Mouse (Mus musculus) myocyte (in vitro differentiated cells): ENCODE data around the gene Tbcc. TPM values are rescaled to one million over a fixed set of nuclear protein-coding genes. Genes with fewer than 3 reads are reported as not detected.

Source experiments
- H3K27me3 ChIP-seq: one replicate; pipeline ENCODE4 v1.6.1; 2011; ENCODE audit not compliant: control insufficient read depth, insufficient read depth, insufficient read length
- H3K36me3 ChIP-seq: one replicate; pipeline ENCODE4 v1.6.1; 2011; ENCODE audit not compliant: control insufficient read depth, insufficient read depth
- H3K4me2 ChIP-seq: one replicate; pipeline ENCODE4 v1.6.1; 2011; ENCODE audit warnings: low read depth, control low read depth
- H3K4me3 ChIP-seq: one replicate; pipeline ENCODE4 v1.5.1; 2011; ENCODE audit warnings: mild to moderate bottlenecking, control low read depth, moderate library complexity
- H3K79me2 ChIP-seq: one replicate; pipeline ENCODE4 v1.6.1; 2011; ENCODE audit not compliant: control insufficient read depth, insufficient read depth
- H3ac ChIP-seq: one replicate; pipeline ENCODE4 v1.6.1; 2011; ENCODE audit not compliant: control insufficient read depth, insufficient read length
- CEBPB ChIP-seq: IDR thresholded peaks from 2 replicates; pipeline ENCODE4 v1.6.1; 2011; ENCODE audit warnings: mild to moderate bottlenecking, moderate library complexity; ENCODE audit not compliant: poor library complexity, insufficient read depth, severe bottlenecking
- E2F4 ChIP-seq: IDR thresholded peaks from one replicate; pipeline ENCODE4 v1.6.1; 2011; ENCODE audit warnings: mild to moderate bottlenecking, control low read depth, moderate library complexity; ENCODE audit not compliant: insufficient read depth
- MAX ChIP-seq: IDR thresholded peaks from one replicate; pipeline ENCODE4 v1.6.1; 2011; ENCODE audit warnings: low read depth, mild to moderate bottlenecking, control low read depth
- MYOD1 ChIP-seq, 3 experiments: IDR thresholded peaks; one replicate each; pipeline ENCODE4 v1.6.1; 2011; ENCODE audit warnings: control low read depth in 2 of 3, low read depth in 2 of 3, mild to moderate bottlenecking in 2 of 3, moderate library complexity in 1 of 3; ENCODE audit not compliant: insufficient read length in 2 of 3, control insufficient read depth in 1 of 3
- MYOG ChIP-seq, 3 experiments: IDR thresholded peaks; one replicate each; pipeline ENCODE4 v1.6.1; 2011; ENCODE audit warnings: control low read depth in 2 of 3, low read depth in 2 of 3, mild to moderate bottlenecking in 2 of 3; ENCODE audit not compliant: insufficient read length in 2 of 3, control insufficient read depth in 1 of 3, insufficient read depth in 1 of 3
- POLR2A ChIP-seq: IDR thresholded peaks from one replicate; pipeline ENCODE4 v1.6.1; 2011; ENCODE audit warnings: low read depth, mild to moderate bottlenecking, control low read depth, moderate library complexity; ENCODE audit not compliant: insufficient read length
- POLR2AphosphoS2 ChIP-seq: IDR thresholded peaks from one replicate; pipeline ENCODE4 v1.6.1; 2011; ENCODE audit warnings: low read depth, control low read depth; ENCODE audit not compliant: insufficient read length
- REST ChIP-seq: IDR thresholded peaks from one replicate; pipeline ENCODE4 v1.6.1; 2011; ENCODE audit warnings: mild to moderate bottlenecking, control low read depth, moderate library complexity; ENCODE audit not compliant: insufficient read depth, insufficient read length
- SRF ChIP-seq: IDR thresholded peaks from one replicate; pipeline ENCODE4 v1.6.1; 2011; ENCODE audit warnings: low read depth; ENCODE audit not compliant: control insufficient read depth, insufficient read length
- TCF12 ChIP-seq: IDR thresholded peaks from one replicate; pipeline ENCODE4 v1.6.1; 2011; ENCODE audit warnings: mild to moderate bottlenecking, control low read depth; ENCODE audit not compliant: poor library complexity, insufficient read depth, severe bottlenecking
- TCF3 ChIP-seq: IDR thresholded peaks from one replicate; pipeline ENCODE4 v1.6.1; 2011; ENCODE audit warnings: low read depth, control low read depth; ENCODE audit not compliant: insufficient read length
- USF1 ChIP-seq: IDR thresholded peaks from one replicate; pipeline ENCODE4 v1.6.1; 2011; ENCODE audit warnings: low read depth, mild to moderate bottlenecking, control low read depth, moderate library complexity
- polyA plus RNA-seq: library from polyadenylated mRNA; unstranded; fragments of >200 nt; fragmentation: generic; extraction: Trizol; gene quantifications from one replicate; pipeline ENCODE4 v1.2.1, GENCODE M21; 2012; ENCODE audit warnings: missing spikeins

The Tbcc gene
- polyA plus RNA-seq, 1 experiment, result 46.1 TPM

DNA sequence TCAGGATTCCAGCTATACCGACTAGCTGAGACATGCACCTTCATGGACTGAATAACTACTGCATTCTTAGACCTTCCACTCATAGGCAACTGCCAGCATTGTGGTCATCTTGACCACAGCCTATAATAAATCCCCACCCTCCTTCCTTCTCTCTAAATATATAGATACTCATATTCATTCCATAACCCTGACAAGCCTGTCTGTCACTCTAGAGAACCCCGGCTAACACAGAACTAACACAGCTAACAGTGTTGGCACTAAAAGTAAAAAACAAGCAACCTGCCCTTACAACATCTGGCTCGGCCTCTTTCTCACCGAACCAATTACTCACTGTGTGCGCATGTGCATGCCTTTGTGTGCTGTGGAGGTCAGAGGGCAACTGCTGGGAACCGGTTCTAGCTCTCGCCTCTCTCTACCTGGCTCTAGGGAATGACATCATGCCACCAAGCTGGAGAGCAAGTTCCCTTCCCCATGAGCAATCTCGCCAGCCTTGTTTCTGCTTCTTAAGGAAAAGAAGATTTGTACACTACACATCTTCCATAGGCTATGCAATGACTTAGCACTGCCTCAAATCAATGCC is 14.0 kb upstream of the Tbcc start:
- no peaks in the 10 kb centered on the region for H3K27me3 ChIP-seq
- no peaks in the 10 kb centered on the region for H3K36me3 ChIP-seq
- TF ChIP-seq E2F4 (no peak), SRF (no peak), TCF3 (no peak), POLR2A (no peak)
- no peak overlapping the region for H3K4me3 ChIP-seq
- H3K79me2 ChIP-seq, result no peaks in the 10 kb centered on the region
- H3K4me2 ChIP-seq, result peak overlapping the region; percentile 68
- H3ac ChIP-seq, result no peak overlapping the region

GRCm38 (mm10) chr17:46877061-46877460 is 13.4 kb upstream of the Tbcc start:
- H3K79me2 ChIP-seq, result no peaks in the 10 kb centered on the region
- TF ChIP-seq CEBPB, result no peak
- TF ChIP-seq MYOG (IDR thresholded peaks at IDR 0.05; ENCODE audit: control insufficient read depth in 1 of 3, insufficient read depth in 1 of 3, insufficient read length in 2 of 3, low read depth in 2 of 3), result no peak
- no peak for TF ChIP-seq POLR2AphosphoS2
- TF ChIP-seq SRF, result no peak
- no peak for TF ChIP-seq POLR2A
- no peak for TF ChIP-seq E2F4
- TF ChIP-seq REST, result no peak
- no peak for TF ChIP-seq TCF12
- no peak for TF ChIP-seq MYOD1 (IDR thresholded peaks at IDR 0.05; ENCODE audit: control insufficient read depth in 1 of 3, insufficient read length in 2 of 3, low read depth in 2 of 3)
- TF ChIP-seq TCF3, result no peak
- no peak for TF ChIP-seq USF1
- no peak for TF ChIP-seq MAX
- H3K4me2 ChIP-seq, result no peak overlapping the region
- H3ac ChIP-seq, result no peak overlapping the region
- H3K4me3 ChIP-seq, result no peak overlapping the region
- H3K36me3 ChIP-seq, result no peaks in the 10 kb centered on the region
- no peaks in the 10 kb centered on the region for H3K27me3 ChIP-seq

GRCm38 (mm10) chr17:46879841-46880311 is 10.6 kb upstream of the Tbcc start:
- H3K79me2 ChIP-seq, result peaks cover 2% of the 10 kb centered on the region
- TF ChIP-seq CEBPB, result peak; percentile 14; the same call in 1 of the 2 replicates
- no peak for TF ChIP-seq TCF3
- no peak for TF ChIP-seq E2F4
- H3K36me3 ChIP-seq, result no peaks in the 10 kb centered on the region
- H3K4me3 ChIP-seq, result no peak overlapping the region
- no peak overlapping the region for H3ac ChIP-seq
- no peaks in the 10 kb centered on the region for H3K27me3 ChIP-seq
- peak overlapping the region; percentile 58 for H3K4me2 ChIP-seq

GRCm38 (mm10) chr17:46880322-46880721 is 10.2 kb upstream of the Tbcc start:
- no peak for TF ChIP-seq POLR2AphosphoS2
- TF ChIP-seq MYOD1 (IDR thresholded peaks at IDR 0.05; ENCODE audit: control insufficient read depth in 1 of 3, insufficient read length in 2 of 3, low read depth in 2 of 3), result no peak
- TF ChIP-seq SRF, result no peak
- no peak for TF ChIP-seq MYOG (IDR thresholded peaks at IDR 0.05; ENCODE audit: control insufficient read depth in 1 of 3, insufficient read depth in 1 of 3, insufficient read length in 2 of 3, low read depth in 2 of 3)
- no peak for TF ChIP-seq USF1
- no peak for TF ChIP-seq POLR2A
- no peak for TF ChIP-seq TCF3
- Histone ChIP-seq H3K36me3 (no peaks in the 10 kb centered on the region), H3K27me3 (no peaks in the 10 kb centered on the region), H3K4me3 (no peak overlapping the region), H3K79me2 (peaks cover 3% of the 10 kb centered on the region), H3ac (no peak overlapping the region), H3K4me2 (peak overlapping the region; percentile 58)

GRCm38 (mm10) chr17:46881728-46882127 is 8.8 kb upstream of the Tbcc start:
- TF ChIP-seq POLR2A (no peak), E2F4 (no peak), MAX (no peak), TCF12 (no peak), REST (no peak), USF1 (no peak), MYOG (IDR thresholded peaks at IDR 0.05; ENCODE audit: control insufficient read depth in 1 of 3, insufficient read depth in 1 of 3, insufficient read length in 2 of 3, low read depth in 2 of 3) (no peak), SRF (no peak), TCF3 (no peak), MYOD1 (IDR thresholded peaks at IDR 0.05; ENCODE audit: control insufficient read depth in 1 of 3, insufficient read length in 2 of 3, low read depth in 2 of 3) (no peak), POLR2AphosphoS2 (no peak), CEBPB (no peak)
- Histone ChIP-seq H3ac (no peak overlapping the region), H3K79me2 (peaks cover 3% of the 10 kb centered on the region), H3K27me3 (no peaks in the 10 kb centered on the region), H3K36me3 (no peaks in the 10 kb centered on the region), H3K4me2 (no peak overlapping the region), H3K4me3 (no peak overlapping the region)
